Mouse (Mus musculus) forebrain, embryonic 10.5 days (tissue): ENCODE data around the gene Vps9d1. TPM values are rescaled to one million over a fixed set of nuclear protein-coding genes. Genes with fewer than 3 reads are reported as not detected.
"Not testable (repeated sequence)": the region's sequence is repeated elsewhere in the genome, so short reads cannot be mapped to it uniquely, and the experiment has no call there.

Experiments used
- DNase-seq: peaks from one replicate; pipeline ENCODE4 v3.0.0-alpha.2; 2017; ENCODE audit warnings: low spot score; ENCODE audit errors: extremely low spot score
- H3K27ac ChIP-seq: fragments of 300-500 bp; sonication (generic); 2 replicates; pipeline ENCODE4 v1.5.1; 2016; ENCODE audit warnings: mild to moderate bottlenecking
- H3K27me3 ChIP-seq: fragments of 300-500 bp; sonication (generic); 2 replicates; pipeline ENCODE4 v1.6.1; 2016; ENCODE audit warnings: mild to moderate bottlenecking; ENCODE audit not compliant: poor library complexity, severe bottlenecking
- H3K36me3 ChIP-seq: fragments of 300-500 bp; sonication (generic); replicated peaks from 2 replicates; pipeline ENCODE4 v1.6.1; 2016; ENCODE audit warnings: mild to moderate bottlenecking, moderate library complexity
- H3K4me1 ChIP-seq: fragments of 300-500 bp; sonication (generic); 2 replicates; pipeline ENCODE4 v1.6.1; 2016
- H3K4me3 ChIP-seq: fragments of 300-500 bp; sonication (generic); 2 replicates; pipeline ENCODE4 v1.5.1; 2016; ENCODE audit warnings: mild to moderate bottlenecking, moderate library complexity
- H3K9me3 ChIP-seq: fragments of 300-500 bp; sonication (generic); 2 replicates; pipeline ENCODE4 v1.6.1; 2016; ENCODE audit warnings: mild to moderate bottlenecking, moderate library complexity
- WGBS: fragments of 180-500 bp; shearing (Covaris S2); methylation state at CpG from one replicate; pipeline ENCODE4 v1.1.7; 2016; 5-methylcytosine and 5-hydroxymethylcytosine counted together
- polyA plus RNA-seq: library from polyadenylated mRNA; unstranded; fragments of >200 nt; fragmentation: Nextera tagmentation; extraction: Ambion mirVana; gene quantifications from 2 replicates; pipeline ENCODE4 v1.2.1, GENCODE M21; 2016

Gene Vps9d1
- polyA plus RNA-seq, 1 experiment from 2014 or later, result 23.5 TPM

- peaks cover 46% of the 10 kb centered on the region for H3K36me3 ChIP-seq
- 90% methylated on average over 11 of the region's 11 CpGs for WGBS
- H3K9me3 ChIP-seq, H3K27ac ChIP-seq, DNase-seq, H3K4me3 ChIP-seq: not testable (repeated sequence)
- peaks cover 34% of the 10 kb centered on the region for H3K4me1 ChIP-seq
- H3K27me3 ChIP-seq, result peaks cover 34% of the 10 kb centered on the region
Measured at GRCm38 (mm10) chr8:123230326-123230725, 23.8 kb downstream of the Vps9d1 start.

GRCm38 (mm10) chr8:123228416-123228815 is 25.7 kb downstream of the Vps9d1 start:
- WGBS, result 100% methylated on average over 1 of the region's 1 CpGs
- Histone ChIP-seq H3K36me3 (peaks cover 46% of the 10 kb centered on the region), H3K27ac (no peak overlapping the region), H3K9me3 (no peaks in the 10 kb centered on the region), H3K4me1 (peaks cover 34% of the 10 kb centered on the region), H3K4me3 (no peak overlapping the region), H3K27me3 (peaks cover 14% of the 10 kb centered on the region)
- no peak for DNase-seq

GRCm38 (mm10) chr8:123224278-123225266 is 29.6 kb downstream of the Vps9d1 start, which contains the start of gene Cdk10:
TSS of gene Cdk10 (plus strand) at chr8:123224842.
- DNase-seq, result peak; percentile 93
- 4% methylated on average over 59 of the region's 59 CpGs for WGBS
- Histone ChIP-seq H3K27me3 (no peaks in the 10 kb centered on the region), H3K36me3 (peaks cover 35% of the 10 kb centered on the region), H3K27ac (peak within 1 kb of the TSS; percentile 88), H3K4me1 (peaks cover 20% of the 10 kb centered on the region), H3K9me3 (no peaks in the 10 kb centered on the region), H3K4me3 (peak within 1 kb of the TSS; percentile 87)

- Histone ChIP-seq H3K4me3 (no peak overlapping the region), H3K9me3 (no peaks in the 10 kb centered on the region), H3K27ac (no peak overlapping the region), H3K4me1 (peaks cover 18% of the 10 kb centered on the region), H3K27me3 (no peaks in the 10 kb centered on the region), H3K36me3 (no peaks in the 10 kb centered on the region)
- WGBS, result 93% methylated on average over 1 of the region's 1 CpGs
- no peak for DNase-seq
Measured at GRCm38 (mm10) chr8:123220917-123221316, 33.2 kb downstream of the Vps9d1 start.

GRCm38 (mm10) chr8:123215430-123215829 is 38.7 kb downstream of the Vps9d1 start:
- no peak overlapping the region for H3K4me3 ChIP-seq
- WGBS, result 82% methylated on average over 3 of the region's 3 CpGs
- H3K9me3 ChIP-seq, result no peaks in the 10 kb centered on the region
- no peak overlapping the region for H3K27ac ChIP-seq
- H3K36me3 ChIP-seq, result peaks cover 6% of the 10 kb centered on the region; the same call in 1 of the 2 replicates
- H3K27me3 ChIP-seq, result no peaks in the 10 kb centered on the region
- peaks cover 28% of the 10 kb centered on the region for H3K4me1 ChIP-seq
- DNase-seq, result no peak

- WGBS, result 26% methylated on average over 22 of the region's 22 CpGs
- Histone ChIP-seq H3K4me3 (peak overlapping the region; percentile 97), H3K27me3 (no peaks in the 10 kb centered on the region), H3K36me3 (peaks cover 28% of the 10 kb centered on the region), H3K4me1 (peaks cover 28% of the 10 kb centered on the region), H3K27ac (peak overlapping the region; percentile 87), H3K9me3 (no peaks in the 10 kb centered on the region)
- DNase-seq, result no peak
Measured at GRCm38 (mm10) chr8:123213118-123213772, 40.9 kb downstream of the Vps9d1 start.

GRCm38 (mm10) chr8:123212321-123213117 is 41.6 kb downstream of the Vps9d1 start, which contains the start of the genes Chmp1a and Spata33:
TSS of gene Chmp1a (minus strand) at chr8:123212763.
TSS of gene Spata33 (plus strand) at chr8:123212832.
- H3K4me3 ChIP-seq, result peak within 1 kb of the TSS; percentile 97
- peak; percentile 99 for DNase-seq
- 1% methylated on average over 76 of the region's 76 CpGs for whole genome bisulfite sequencing
- H3K27ac ChIP-seq, result peak within 1 kb of the TSS; percentile 87
- H3K36me3 ChIP-seq, result peaks cover 35% of the 10 kb centered on the region
- H3K4me1 ChIP-seq, result peaks cover 28% of the 10 kb centered on the region
- H3K9me3 ChIP-seq, result no peaks in the 10 kb centered on the region
- H3K27me3 ChIP-seq, result no peaks in the 10 kb centered on the region

GRCm38 (mm10) chr8:123211876-123212275 is 42.3 kb downstream of the Vps9d1 start:
- Histone ChIP-seq H3K27ac (peak overlapping the region; percentile 87), H3K27me3 (no peaks in the 10 kb centered on the region), H3K36me3 (peaks cover 42% of the 10 kb centered on the region), H3K4me1 (peaks cover 28% of the 10 kb centered on the region), H3K9me3 (no peaks in the 10 kb centered on the region), H3K4me3 (peak overlapping the region; percentile 97)
- WGBS, result 52% methylated on average over 10 of the region's 10 CpGs
- no peak for DNase-seq

GRCm38 (mm10) chr8:123203571-123203970 is 50.6 kb downstream of the Vps9d1 start:
- H3K9me3 ChIP-seq, result no peaks in the 10 kb centered on the region
- H3K4me1 ChIP-seq, result no peaks in the 10 kb centered on the region
- no peak overlapping the region for H3K27ac ChIP-seq
- H3K36me3 ChIP-seq, result peaks cover 47% of the 10 kb centered on the region
- WGBS, result 90% methylated on average over 3 of the region's 3 CpGs
- no peak for DNase-seq
- no peaks in the 10 kb centered on the region for H3K27me3 ChIP-seq
- no peak overlapping the region for H3K4me3 ChIP-seq

GRCm38 (mm10) chr8:123202288-123202687 is 51.9 kb downstream of the Vps9d1 start:
- Histone ChIP-seq H3K4me3 (no peak overlapping the region), H3K27ac (no peak overlapping the region), H3K9me3 (no peaks in the 10 kb centered on the region), H3K36me3 (peaks cover 35% of the 10 kb centered on the region), H3K27me3 (no peaks in the 10 kb centered on the region), H3K4me1 (no peaks in the 10 kb centered on the region)
- 34% methylated on average over 5 of the region's 5 CpGs for WGBS
- DNase-seq, result peak; percentile 80

GRCm38 (mm10) chr8:123199864-123200263 is 54.3 kb downstream of the Vps9d1 start:
- Histone ChIP-seq H3K4me3 (no peak overlapping the region), H3K9me3 (no peaks in the 10 kb centered on the region), H3K27me3 (no peaks in the 10 kb centered on the region), H3K36me3 (peaks cover 16% of the 10 kb centered on the region), H3K27ac (no peak overlapping the region), H3K4me1 (no peaks in the 10 kb centered on the region)
- no peak for DNase-seq
- 80% methylated on average over 14 of the region's 14 CpGs for WGBS

GRCm38 (mm10) chr8:123197016-123197415 is 57.1 kb downstream of the Vps9d1 start:
- not testable (repeated sequence) for H3K36me3 ChIP-seq, H3K27ac ChIP-seq, H3K4me1 ChIP-seq, H3K9me3 ChIP-seq, H3K4me3 ChIP-seq, DNase-seq, H3K27me3 ChIP-seq
- WGBS, result 82% methylated on average over 5 of the region's 5 CpGs
